Mouse (Mus musculus) left cerebral cortex, postnatal 10 days (tissue): ENCODE data around the gene Cox7b. TPM values are rescaled to one million over a fixed set of nuclear protein-coding genes. Genes with fewer than 3 reads are reported as not detected.

Source experiments
- DNase-seq, 2 experiments: peaks; one replicate each; pipeline ENCODE4 v3.0.0; 2021 to 2022; ENCODE audit warnings: low spot score in 2 of 2, mixed read lengths in 1 of 2; ENCODE audit errors: extremely low spot score in 1 of 2
- intact Hi-C: fragments of 180-260 bp; cut with DNase I; formaldehyde crosslinking; loops from one replicate; pipeline ENCODE4 v1.15.1; 2025
- total RNA-seq, 2 experiments: library from RNA; stranded (reverse); gene quantifications; 2 replicates each; pipeline ENCODE4 v1.2.3; 2021

Cox7b gene
- total RNA-seq, 2 experiments from 2014 or later, result 354 to 375 TPM

- intact Hi-C loops, result no loop called here
- no peak for DNase-seq
Measured at GRCm38 (mm10) chrX:106045928-106046327, 30.4 kb downstream of the Cox7b start.

- no peak for DNase-seq
- intact Hi-C loops, result no loop called here
Measured at GRCm38 (mm10) chrX:106048191-106048590, 32.7 kb downstream of the Cox7b start.

Other genes starting within 250 kb of the Cox7b start
- gene Atrx, start 86.3 kb upstream of the Cox7b start, total RNA-seq, result 100 to 1,000 TPM; 216 to 220 TPM
- 10 to 100 TPM; 10.1 to 14.5 TPM for gene Magt1, start 3.8 kb upstream of the Cox7b start, total RNA-seq
- gene Atp7a, start 11.6 kb downstream of the Cox7b start, total RNA-seq, result 1 to 10 TPM; 7.7 to 8.1 TPM
- gene Tlr13, start 127.5 kb downstream of the Cox7b start, total RNA-seq, result 1 to 10 TPM; 1.2 to 1.4 TPM
- gene Pgk1, start 171.4 kb downstream of the Cox7b start, total RNA-seq, result 100 to 1,000 TPM; 307 to 351 TPM
- 10 to 100 TPM; 27.2 to 29.1 TPM for gene Taf9b, start 205.5 kb downstream of the Cox7b start, total RNA-seq
- gene Fnd3c2, start 239.7 kb downstream of the Cox7b start, total RNA-seq, result not detected